Mouse (Mus musculus): ENCODE results near the gene Uts2r.

DNA sequence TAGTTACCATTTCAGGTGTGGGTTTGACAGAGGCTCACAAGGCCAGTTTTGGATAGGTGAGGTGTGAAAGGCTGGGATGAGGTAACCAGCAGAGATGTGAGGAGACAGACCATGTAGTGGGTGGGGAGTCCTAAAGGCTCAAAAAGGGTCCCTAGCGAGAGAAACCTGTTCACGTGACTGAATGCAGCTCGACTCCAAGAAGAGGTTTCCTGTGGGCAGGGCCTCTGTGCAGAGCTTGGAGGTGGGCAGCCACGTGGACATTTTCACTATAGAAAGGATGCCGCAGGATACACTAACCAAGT, 43.7 kb downstream of the Uts2r start:
- no peak for TF ChIP-seq TAL1 (IDR thresholded peaks at IDR 0.05; ENCODE audit: low read length)
- no peak for TF ChIP-seq GATA1 (IDR thresholded peaks at IDR 0.05; ENCODE audit: low read length)

Data from erythroblast, embryonic 14.5 days (primary cell).